Mouse (Mus musculus): Measurements from ENCODE around the gene St3gal5.

DNA sequence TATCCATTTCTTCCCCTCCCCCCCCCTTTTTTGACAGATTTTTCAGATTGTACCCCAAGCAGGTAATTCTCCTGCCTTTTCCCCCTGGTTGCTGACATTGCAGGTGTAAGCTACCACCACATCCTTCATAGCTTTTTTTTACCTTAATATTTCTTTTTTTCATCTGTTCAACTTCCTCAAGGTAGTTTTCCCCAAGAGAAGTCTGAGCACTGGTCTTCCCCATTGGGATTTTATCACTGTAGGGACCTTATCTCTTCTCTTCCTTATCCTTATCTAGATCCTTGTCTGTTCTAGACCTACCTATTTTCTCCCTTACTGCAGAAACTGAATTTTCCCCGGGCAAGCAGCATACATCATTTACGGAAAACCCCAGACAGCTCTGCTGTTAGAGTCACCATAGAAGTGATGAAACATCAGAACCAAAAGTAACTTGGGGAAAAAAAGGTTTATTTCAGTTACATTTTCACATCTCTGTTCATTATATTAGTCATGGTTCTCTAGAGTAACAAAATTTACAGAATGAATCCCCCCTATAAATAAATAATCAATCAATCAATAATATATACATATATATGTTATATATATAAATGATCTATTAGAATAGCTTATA lies 15.8 kb downstream of the St3gal5 start:
- TF ChIP-seq CTCF (IDR thresholded peaks at IDR 0.05; ENCODE audit: low read depth, low read length) (no peak), POLR2A (IDR thresholded peaks at IDR 0.05; ENCODE audit: borderline replicate concordance, low read depth, low read length) (no peak)
